Mouse (Mus musculus): ENCODE measurements around the gene Efna4.

- TF ChIP-seq CTCF (IDR thresholded peaks at IDR 0.05; ENCODE audit: extremely low read depth, insufficient read depth, low read length) (no peak), POLR2A (IDR thresholded peaks at IDR 0.05; ENCODE audit: extremely low read depth, insufficient read depth, low read length) (no peak)
Observed at GRCm38 (mm10) chr3:89360237-89360636, 22.4 kb upstream of the Efna4 start.

Measured in cortical plate, adult 2 months (tissue).